Mouse (Mus musculus): Measurements from ENCODE around the gene Wscd2.

GRCm38 (mm10) chr5:113625068-113625467 lies 134.9 kb downstream of the Wscd2 start:
- no peak for TF ChIP-seq CTCF (conservative IDR thresholded peaks at IDR 0.05; ENCODE audit: low read length)
- TF ChIP-seq NANOG (IDR thresholded peaks at IDR 0.05; ENCODE audit: borderline replicate concordance, low read length): no peak
